Mouse (Mus musculus) layer of hippocampus, postnatal 14 days (tissue): ENCODE data around the gene Mrps9. TPM values are rescaled to one million over a fixed set of nuclear protein-coding genes. Genes with fewer than 3 reads are reported as not detected.

Experiments used
- DNase-seq, 2 experiments: peaks; one replicate each; pipeline ENCODE4 v3.0.0; 2021 to 2022; ENCODE audit warnings: low spot score in 2 of 2, mixed read lengths in 1 of 2
- total RNA-seq, 2 experiments: library from RNA; stranded (reverse); gene quantifications; 2 replicates each; pipeline ENCODE4 v1.2.3; 2021

Mrps9 gene
- total RNA-seq, 2 experiments from 2014 or later: 42.0 to 42.2 TPM

DNA sequence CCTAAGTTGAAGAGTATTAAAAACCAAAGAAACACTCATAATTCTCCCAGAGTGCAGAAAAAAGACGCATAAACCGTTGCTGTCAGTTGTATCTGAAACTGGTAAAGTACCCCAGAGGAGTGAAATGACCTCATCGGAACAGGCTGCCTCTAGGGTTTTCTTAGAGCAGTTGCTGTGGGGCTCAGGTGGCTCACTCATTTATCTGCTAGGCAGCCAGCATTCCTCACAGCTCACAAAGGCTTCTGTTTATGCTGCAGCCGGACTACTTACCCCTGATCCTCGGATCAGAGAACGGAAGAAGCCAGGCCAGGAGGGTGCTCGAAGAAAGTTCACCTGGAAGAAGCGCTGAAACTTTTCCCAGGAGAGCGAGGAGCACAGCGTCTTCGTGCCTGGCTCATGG is 54.1 kb downstream of the Mrps9 start:
- no peak for DNase-seq

DNA sequence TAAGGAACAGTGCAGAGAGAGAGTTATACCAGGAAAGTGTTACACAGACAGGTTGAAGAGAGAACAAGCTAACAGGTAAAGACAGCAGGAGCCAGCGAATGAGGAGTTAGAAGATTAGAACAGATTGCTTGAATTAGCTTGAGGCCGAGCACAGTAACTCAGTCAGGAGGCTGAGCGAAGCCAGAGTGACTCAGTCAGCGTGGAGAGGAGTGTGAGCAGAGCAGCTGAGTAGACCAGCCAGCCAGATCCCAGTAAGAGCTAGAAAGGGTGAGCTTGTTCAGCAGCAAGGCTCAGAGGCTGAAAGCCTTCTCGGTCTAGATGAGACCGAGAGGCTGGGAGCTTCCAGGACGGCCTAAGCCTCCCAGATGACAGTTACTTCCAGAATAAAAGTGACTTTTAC is 55.7 kb downstream of the Mrps9 start:
- DNase-seq: no peak

DNA sequence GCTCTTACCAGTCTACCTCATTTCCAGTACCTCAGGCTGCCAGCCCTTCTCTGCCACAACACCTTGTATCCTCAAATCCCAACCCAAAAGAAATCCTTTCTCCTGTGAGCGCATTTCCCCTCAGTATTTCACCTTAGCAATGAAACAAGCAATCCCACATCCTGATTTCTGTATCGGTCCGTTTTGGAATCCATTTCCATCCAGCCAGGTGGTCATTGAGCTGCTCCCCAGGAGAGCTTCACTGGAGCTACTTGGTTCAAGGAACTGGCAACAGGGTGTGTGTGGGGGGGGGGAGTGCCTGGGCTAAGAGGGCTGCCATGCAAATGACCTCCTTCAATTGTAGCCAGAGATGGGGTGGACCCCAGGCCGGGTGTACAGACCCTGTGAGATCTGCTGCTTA is 56.1 kb downstream of the Mrps9 start:
- DNase-seq: no peak

DNA sequence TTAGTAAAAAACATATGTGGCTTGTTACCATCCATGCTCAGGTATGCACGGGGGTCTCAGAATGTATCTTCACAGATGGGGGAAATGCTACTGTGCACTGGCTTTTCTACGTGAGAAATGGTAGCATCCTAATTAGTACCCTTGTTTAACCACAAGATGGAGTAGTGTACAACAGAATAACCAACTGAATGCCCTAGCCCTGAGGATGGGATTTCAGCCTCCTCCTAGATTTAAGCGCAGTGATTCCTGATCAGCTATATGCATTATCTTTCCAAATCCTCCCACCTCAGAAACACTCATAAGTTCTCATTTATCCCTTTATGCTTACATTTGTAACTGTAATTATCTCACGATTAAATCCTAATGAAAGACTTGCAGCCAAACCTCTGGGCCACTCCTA is 64.0 kb downstream of the Mrps9 start:
- DNase-seq: peak in 1 of 2 experiments; percentile 63

DNA sequence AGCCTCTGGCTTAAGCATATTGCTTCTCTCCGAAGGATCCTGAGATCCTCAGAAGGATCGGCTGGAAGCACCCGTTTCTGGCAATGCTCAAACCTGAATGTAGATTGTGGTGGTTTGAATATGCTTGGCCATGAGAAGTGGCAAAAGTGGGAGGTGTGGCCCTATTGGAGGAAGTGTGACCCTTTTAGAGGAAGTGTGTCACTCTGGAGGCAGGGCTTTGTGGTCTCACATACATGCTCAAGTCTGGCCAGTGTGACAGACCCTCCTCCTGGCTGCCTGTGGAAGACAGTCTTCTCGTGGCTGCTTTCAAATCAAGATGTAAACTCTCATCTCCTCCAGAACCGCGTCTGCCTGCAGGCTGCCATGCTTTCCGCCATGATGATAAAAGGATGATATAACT is 65.7 kb downstream of the Mrps9 start:
- no peak for DNase-seq

DNA sequence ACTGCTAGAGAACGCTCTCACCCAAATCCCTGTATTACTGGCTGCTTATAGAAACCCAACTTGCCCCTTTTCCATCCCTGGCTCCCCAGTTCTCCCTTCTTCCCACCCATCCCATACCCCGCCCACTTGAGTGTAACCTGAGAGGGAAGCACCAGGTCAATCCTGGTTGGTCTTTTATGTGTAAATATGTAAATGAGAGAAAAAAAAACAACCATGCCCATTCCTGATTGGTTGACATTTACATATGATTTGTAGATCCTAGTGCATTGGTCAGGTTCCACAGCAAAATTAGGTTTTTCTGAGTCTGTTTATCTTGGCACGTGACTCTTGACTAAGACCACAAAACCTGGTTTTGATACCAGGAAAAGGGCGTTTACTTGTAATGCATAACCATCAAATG is 66.9 kb downstream of the Mrps9 start:
- no peak for DNase-seq

DNA sequence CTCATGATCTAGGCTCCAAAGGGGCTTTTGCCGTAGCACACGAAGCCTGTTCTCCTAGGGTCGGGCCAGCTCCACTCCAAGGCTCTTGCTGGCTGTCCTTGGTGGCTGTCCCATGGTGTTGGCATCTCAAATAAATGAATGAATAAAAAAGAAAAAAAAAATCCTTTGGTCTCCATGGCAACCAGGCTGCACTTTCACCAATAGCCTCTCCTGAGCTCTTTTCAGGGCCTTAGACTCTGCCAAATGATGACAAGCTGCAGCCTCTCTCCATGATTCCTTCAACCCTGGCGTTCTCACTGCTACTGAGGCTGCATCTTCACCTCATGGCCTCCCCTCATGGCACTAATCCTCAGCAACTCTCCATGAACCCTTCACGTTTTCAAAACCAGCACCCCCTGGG is 72.9 kb downstream of the Mrps9 start:
- peak in 1 of 2 experiments; percentile 8 for DNase-seq

DNA sequence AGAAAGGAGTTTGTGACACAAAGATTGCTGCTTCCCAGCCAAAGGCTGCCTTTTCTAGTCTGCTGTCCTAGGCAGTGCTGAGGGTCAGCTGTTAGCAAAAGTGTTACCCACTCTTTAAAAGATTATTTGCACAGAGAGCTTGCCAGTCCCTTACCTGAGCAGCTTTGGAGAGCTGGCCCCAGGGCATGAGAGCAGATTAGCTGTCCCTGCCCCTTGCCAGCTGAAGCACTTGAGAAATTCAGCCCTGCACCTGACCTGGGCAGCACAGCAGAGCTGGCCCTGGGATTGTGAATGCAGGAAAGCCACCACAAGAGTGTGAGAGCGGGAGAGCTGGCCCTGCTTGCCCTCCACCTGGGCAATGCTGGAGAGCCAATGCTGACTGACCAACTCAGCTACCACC is 82.6 kb downstream of the Mrps9 start:
- DNase-seq: no peak

DNA sequence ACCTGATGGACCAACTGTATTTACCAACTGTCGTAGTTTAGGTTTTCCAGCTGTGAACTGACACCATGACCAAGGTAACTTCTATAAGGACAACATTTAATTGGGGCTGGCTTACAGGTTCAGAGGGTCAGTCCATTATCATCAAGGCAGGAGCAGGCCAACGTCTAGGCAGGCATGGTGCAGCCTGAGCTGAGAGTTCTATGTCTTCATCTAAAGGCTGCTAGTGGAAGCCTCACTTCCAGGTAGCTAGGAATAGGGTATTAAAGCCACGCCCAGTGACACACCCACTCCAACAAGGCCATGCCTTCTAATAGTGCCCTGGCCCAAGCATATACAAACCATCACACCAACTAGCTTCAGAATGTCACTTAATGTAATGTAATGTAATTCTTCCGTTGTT is 97.5 kb downstream of the Mrps9 start:
- no peak for DNase-seq

DNA sequence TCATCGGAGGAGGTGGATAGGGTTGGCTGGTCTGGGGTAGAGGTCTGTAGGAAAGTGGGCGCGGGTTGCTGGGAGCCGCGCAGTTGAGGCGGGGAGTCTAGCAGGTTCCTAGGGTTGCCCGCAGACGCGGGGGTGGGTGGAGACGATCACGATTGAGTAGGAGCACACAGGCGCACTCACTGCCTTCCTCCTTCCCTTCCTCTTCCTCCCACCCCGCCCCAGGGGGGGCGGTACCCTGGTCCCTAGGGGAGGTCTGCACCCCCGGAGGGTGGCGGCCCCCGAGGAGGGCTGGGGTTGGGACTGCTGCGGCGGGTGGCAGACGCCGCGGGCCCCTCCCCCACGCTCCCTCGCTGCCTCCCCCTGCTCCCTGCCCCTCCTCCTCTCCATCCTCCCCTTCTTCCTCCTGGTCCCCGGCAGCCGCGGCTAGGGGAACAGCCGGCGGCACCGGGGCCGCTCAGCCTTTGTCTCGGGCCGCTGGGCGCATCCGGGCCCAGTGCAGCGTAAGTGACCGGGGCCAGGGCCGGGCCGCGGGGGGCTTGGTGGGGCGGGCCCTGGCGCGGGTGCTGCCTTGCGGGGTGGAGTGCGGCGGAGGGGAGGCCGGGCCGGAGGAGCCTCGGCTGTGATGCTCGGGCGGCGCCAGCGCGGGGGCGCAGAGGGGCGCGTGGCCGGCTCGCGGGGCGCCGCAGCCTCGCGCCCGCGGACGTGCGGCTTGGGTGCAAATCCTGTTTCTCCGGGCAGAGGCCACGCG is 101.9 kb downstream of the Mrps9 start, which contains the start of gene Gpr45:
TSS of gene Gpr45 (plus strand) at position 139 of the 748 bp plus-strand sequence.
- peak; percentile 61 to 62 for DNase-seq

DNA sequence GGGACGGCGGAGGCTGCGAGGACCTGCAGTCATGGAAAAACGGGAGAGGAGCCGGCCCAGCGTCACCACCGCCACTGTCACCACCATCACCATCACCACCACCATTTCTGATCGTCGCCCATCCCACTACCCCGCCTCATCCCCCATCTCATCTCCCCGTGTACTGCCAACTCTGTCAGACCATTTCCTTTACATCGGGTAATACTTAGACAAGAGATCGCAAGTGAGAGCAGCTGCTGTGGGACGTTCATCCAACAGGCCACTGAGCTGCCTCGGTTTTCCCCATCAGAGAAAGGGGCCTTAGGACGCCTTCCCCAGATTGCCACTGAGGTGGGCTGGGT is 102.4 kb downstream of the Mrps9 start:
- DNase-seq: peak in 1 of 2 experiments; percentile 56

Other genes with a start within 250 kb of the Mrps9 start
- 10 to 100 TPM; 53.2 to 54.3 TPM for gene Pou3f3, start 155.5 kb upstream of the Mrps9 start, total RNA-seq
- 10 to 100 TPM; 23.7 to 26.5 TPM for gene Gpr45, start 101.6 kb downstream of the Mrps9 start, total RNA-seq
- gene Tgfbrap1, start 247.4 kb downstream of the Mrps9 start, total RNA-seq: 10 to 100 TPM; 40.6 to 42.3 TPM
- gene AI597479, start 247.5 kb downstream of the Mrps9 start, total RNA-seq: 10 to 100 TPM; 21.3 to 21.7 TPM